Mouse (Mus musculus): ENCODE results near the gene Csf3.

GRCm38 (mm10) chr11:98685642-98686041, 15.4 kb upstream of the Csf3 start:
- TF ChIP-seq GATA1 (IDR thresholded peaks at IDR 0.05; ENCODE audit: borderline replicate concordance, low read length) (no peak), FLI1 (IDR thresholded peaks at IDR 0.05; ENCODE audit: low read length) (no peak)

All from megakaryocyte, embryonic 14.5 days (primary cell).